Mouse (Mus musculus): ENCODE results near the gene Gabbr2. TPM values are rescaled to one million over a fixed set of nuclear protein-coding genes. Genes with fewer than 3 reads are reported as not detected.

The Gabbr2 gene
- total RNA-seq, 2 experiments from 2014 or later = not detected

GRCm38 (mm10) chr4:46868181-46868580 lies 123.5 kb downstream of the Gabbr2 start:
- ATAC-seq (replicated peaks; ENCODE audit: poor library complexity) = peak; percentile 66

GRCm38 (mm10) chr4:46867779-46868178 lies 123.9 kb downstream of the Gabbr2 start:
- ATAC-seq (replicated peaks; ENCODE audit: poor library complexity) = peak; percentile 25; the same call in 1 of the 2 replicates

- no peak for ATAC-seq (replicated peaks; ENCODE audit: poor library complexity)
Measured at GRCm38 (mm10) chr4:46866070-46866469, 125.6 kb downstream of the Gabbr2 start.

- no peak for ATAC-seq (replicated peaks; ENCODE audit: poor library complexity)
Measured at GRCm38 (mm10) chr4:46863721-46864120, 128.0 kb downstream of the Gabbr2 start.

GRCm38 (mm10) chr4:46862677-46863076 lies 129.0 kb downstream of the Gabbr2 start:
- peak; percentile 84 for ATAC-seq (replicated peaks; ENCODE audit: poor library complexity)

- ATAC-seq (replicated peaks; ENCODE audit: poor library complexity) = no peak
Measured at GRCm38 (mm10) chr4:46860586-46860985, 131.1 kb downstream of the Gabbr2 start.

- peak; percentile 37; the same call in 1 of the 2 replicates for ATAC-seq (replicated peaks; ENCODE audit: poor library complexity)
Measured at GRCm38 (mm10) chr4:46858899-46859298, 132.8 kb downstream of the Gabbr2 start.

GRCm38 (mm10) chr4:46856145-46856544 lies 135.5 kb downstream of the Gabbr2 start:
- no peak for ATAC-seq (replicated peaks; ENCODE audit: poor library complexity)

- no peak for ATAC-seq (replicated peaks; ENCODE audit: poor library complexity)
Measured at GRCm38 (mm10) chr4:46854686-46855385, 136.8 kb downstream of the Gabbr2 start.

GRCm38 (mm10) chr4:46853852-46854460 lies 137.7 kb downstream of the Gabbr2 start:
- peak; percentile 94 for ATAC-seq (replicated peaks; ENCODE audit: poor library complexity)

GRCm38 (mm10) chr4:46847745-46848144 lies 143.9 kb downstream of the Gabbr2 start:
- no peak for ATAC-seq (replicated peaks; ENCODE audit: poor library complexity)

GRCm38 (mm10) chr4:46846396-46846795 lies 145.3 kb downstream of the Gabbr2 start:
- no peak for ATAC-seq (replicated peaks; ENCODE audit: poor library complexity)

- ATAC-seq (replicated peaks; ENCODE audit: poor library complexity) = no peak
Measured at GRCm38 (mm10) chr4:46844982-46845643, 146.6 kb downstream of the Gabbr2 start.

- no peak for ATAC-seq (replicated peaks; ENCODE audit: poor library complexity)
Measured at GRCm38 (mm10) chr4:46844567-46844966, 147.1 kb downstream of the Gabbr2 start.

- ATAC-seq (replicated peaks; ENCODE audit: poor library complexity) = no peak
Measured at GRCm38 (mm10) chr4:46842596-46842995, 149.1 kb downstream of the Gabbr2 start.

- no peak for ATAC-seq (replicated peaks; ENCODE audit: poor library complexity)
Measured at GRCm38 (mm10) chr4:46840146-46840545, 151.5 kb downstream of the Gabbr2 start.

- no peak for ATAC-seq (replicated peaks; ENCODE audit: poor library complexity)
Measured at GRCm38 (mm10) chr4:46837362-46837761, 154.3 kb downstream of the Gabbr2 start.

- peak; percentile 53; the same call in 1 of the 2 replicates for ATAC-seq (replicated peaks; ENCODE audit: poor library complexity)
Measured at GRCm38 (mm10) chr4:46836065-46836464, 155.6 kb downstream of the Gabbr2 start.

GRCm38 (mm10) chr4:46835064-46835463 lies 156.6 kb downstream of the Gabbr2 start:
- ATAC-seq (replicated peaks; ENCODE audit: poor library complexity) = no peak

- ATAC-seq (replicated peaks; ENCODE audit: poor library complexity) = peak; percentile 67
Measured at GRCm38 (mm10) chr4:46832834-46833544, 158.7 kb downstream of the Gabbr2 start.

GRCm38 (mm10) chr4:46829656-46830055 lies 162.0 kb downstream of the Gabbr2 start:
- peak; percentile 12; the same call in 1 of the 2 replicates for ATAC-seq (replicated peaks; ENCODE audit: poor library complexity)
